Mouse (Mus musculus): ENCODE results near the gene Inpp5k.
"Not testable (repeated sequence)": the region's sequence is repeated elsewhere in the genome, so short reads cannot be mapped to it uniquely, and the experiment has no call there.

Inpp5k gene

GRCm38 (mm10) chr11:75668621-75669020 lies 37.8 kb downstream of the Inpp5k start:
- in situ Hi-C loops (cut with MboI; ENCODE audit: low pct_unique_long_range_greater_than_20kb in 1 of 2, low sequenced_read_pairs in 2 of 2, unreplicated experiment in 1 of 2), result no loop called here

GRCm38 (mm10) chr11:75669176-75669852 lies 38.5 kb downstream of the Inpp5k start:
- in situ Hi-C loops (cut with MboI; ENCODE audit: low pct_unique_long_range_greater_than_20kb in 1 of 2, low sequenced_read_pairs in 2 of 2, unreplicated experiment in 1 of 2), result no loop called here

- in situ Hi-C loops (cut with MboI; ENCODE audit: low pct_unique_long_range_greater_than_20kb in 1 of 2, low sequenced_read_pairs in 2 of 2, unreplicated experiment in 1 of 2), result no loop called here
Measured at GRCm38 (mm10) chr11:75669853-75670200, 39.0 kb downstream of the Inpp5k start.

GRCm38 (mm10) chr11:75671426-75672180 lies 40.8 kb downstream of the Inpp5k start:
- in situ Hi-C loops (cut with MboI; ENCODE audit: low pct_unique_long_range_greater_than_20kb in 1 of 2, low sequenced_read_pairs in 2 of 2, unreplicated experiment in 1 of 2), result no loop called here

- in situ Hi-C loops (cut with MboI; ENCODE audit: low pct_unique_long_range_greater_than_20kb in 1 of 2, low sequenced_read_pairs in 2 of 2, unreplicated experiment in 1 of 2), result no loop called here
Measured at GRCm38 (mm10) chr11:75673411-75673810, 42.6 kb downstream of the Inpp5k start.

- in situ Hi-C loops (cut with MboI; ENCODE audit: low pct_unique_long_range_greater_than_20kb in 1 of 2, low sequenced_read_pairs in 2 of 2, unreplicated experiment in 1 of 2), result no loop called here
Measured at GRCm38 (mm10) chr11:75674875-75675274, 44.1 kb downstream of the Inpp5k start.

GRCm38 (mm10) chr11:75677881-75678746 lies 47.3 kb downstream of the Inpp5k start:
- in situ Hi-C loops (cut with MboI; ENCODE audit: low pct_unique_long_range_greater_than_20kb in 1 of 2, low sequenced_read_pairs in 2 of 2, unreplicated experiment in 1 of 2), result no loop called here

GRCm38 (mm10) chr11:75678747-75679438 lies 48.1 kb downstream of the Inpp5k start, which contains the start of gene Crk:
Gene Crk, plus strand, starts transcription at chr11:75679259.
- in situ Hi-C loops (cut with MboI; ENCODE audit: low pct_unique_long_range_greater_than_20kb in 1 of 2, low sequenced_read_pairs in 2 of 2, unreplicated experiment in 1 of 2), result no loop called here

GRCm38 (mm10) chr11:75679439-75680171 lies 48.8 kb downstream of the Inpp5k start:
- in situ Hi-C loops (cut with MboI; ENCODE audit: low pct_unique_long_range_greater_than_20kb in 1 of 2, low sequenced_read_pairs in 2 of 2, unreplicated experiment in 1 of 2), result no loop called here

- in situ Hi-C loops (cut with MboI; ENCODE audit: low pct_unique_long_range_greater_than_20kb in 1 of 2, low sequenced_read_pairs in 2 of 2, unreplicated experiment in 1 of 2), result no loop called here
Measured at GRCm38 (mm10) chr11:75684462-75684861, 53.7 kb downstream of the Inpp5k start.

- in situ Hi-C loops (cut with MboI; ENCODE audit: low pct_unique_long_range_greater_than_20kb in 1 of 2, low sequenced_read_pairs in 2 of 2, unreplicated experiment in 1 of 2), result no loop called here
Measured at GRCm38 (mm10) chr11:75684956-75685355, 54.2 kb downstream of the Inpp5k start.

GRCm38 (mm10) chr11:75687343-75687993 lies 56.7 kb downstream of the Inpp5k start:
- in situ Hi-C loops (cut with MboI; ENCODE audit: low pct_unique_long_range_greater_than_20kb in 1 of 2, low sequenced_read_pairs in 2 of 2, unreplicated experiment in 1 of 2), result no loop called here

GRCm38 (mm10) chr11:75688132-75688531 lies 57.3 kb downstream of the Inpp5k start:
- in situ Hi-C loops (cut with MboI; ENCODE audit: low pct_unique_long_range_greater_than_20kb in 1 of 2, low sequenced_read_pairs in 2 of 2, unreplicated experiment in 1 of 2), result no loop called here

GRCm38 (mm10) chr11:75689977-75690376 lies 59.2 kb downstream of the Inpp5k start:
- in situ Hi-C loops (cut with MboI; ENCODE audit: low pct_unique_long_range_greater_than_20kb in 1 of 2, low sequenced_read_pairs in 2 of 2, unreplicated experiment in 1 of 2), result no loop called here

GRCm38 (mm10) chr11:75691047-75691446 lies 60.3 kb downstream of the Inpp5k start:
- in situ Hi-C loops (cut with MboI; ENCODE audit: low pct_unique_long_range_greater_than_20kb in 1 of 2, low sequenced_read_pairs in 2 of 2, unreplicated experiment in 1 of 2), result no loop called here

- in situ Hi-C loops (cut with MboI; ENCODE audit: low pct_unique_long_range_greater_than_20kb in 1 of 2, low sequenced_read_pairs in 2 of 2, unreplicated experiment in 1 of 2), result no loop called here
Measured at GRCm38 (mm10) chr11:75693570-75693969, 62.8 kb downstream of the Inpp5k start.

GRCm38 (mm10) chr11:75697464-75697863 lies 66.7 kb downstream of the Inpp5k start:
- in situ Hi-C loops (cut with MboI; ENCODE audit: low pct_unique_long_range_greater_than_20kb in 1 of 2, low sequenced_read_pairs in 2 of 2, unreplicated experiment in 1 of 2), result not testable (repeated sequence)
